Mouse (Mus musculus): ENCODE measurements around the gene Cdk4.

GRCm38 (mm10) chr10:127101151-127101550, 37.8 kb downstream of the Cdk4 start:
- TF ChIP-seq POLR2A (IDR thresholded peaks at IDR 0.05; ENCODE audit: borderline replicate concordance, low read depth, low read length) = no peak
- no peak for TF ChIP-seq CTCF (IDR thresholded peaks at IDR 0.05; ENCODE audit: low read depth, low read length)
